Mouse (Mus musculus) olfactory bulb, adult 2 months (tissue): ENCODE results near the gene Ccdc172.

ENCODE experiments used
- CTCF ChIP-seq: fragments of 200-500 bp; IDR thresholded peaks from 2 replicates; pipeline ENCODE4 v1.5.1; 2012; ENCODE audit warnings: low read depth, mild to moderate bottlenecking, low read length, moderate library complexity; ENCODE audit not compliant: insufficient read depth
- POLR2A ChIP-seq: fragments of 200-500 bp; IDR thresholded peaks from 2 replicates; pipeline ENCODE4 v1.6.1; 2012; ENCODE audit warnings: mild to moderate bottlenecking, low read depth, low read length, moderate library complexity; ENCODE audit not compliant: insufficient read depth

DNA sequence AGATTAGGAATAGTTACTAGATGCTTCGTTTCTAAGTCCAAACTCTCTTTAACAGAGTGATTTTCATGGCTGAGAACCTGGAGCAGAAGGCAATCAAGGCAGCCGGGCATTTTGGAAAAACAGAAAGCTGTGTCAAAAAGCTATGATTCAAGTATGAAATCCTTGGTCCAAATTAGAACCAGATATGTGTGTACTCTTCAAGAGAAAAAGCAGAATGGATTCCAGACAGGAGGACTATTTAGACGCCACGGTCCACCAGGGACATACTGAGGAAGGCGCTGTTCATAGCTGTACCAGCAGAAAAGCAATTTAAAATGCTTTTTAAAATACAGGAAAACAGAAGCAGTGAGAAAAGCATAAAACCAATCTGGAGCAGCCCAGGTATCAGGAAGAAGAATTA, 88.6 kb downstream of the Ccdc172 start:
- TF ChIP-seq POLR2A = no peak
- no peak for TF ChIP-seq CTCF
